Mouse (Mus musculus) CH12.LX (cell line): ENCODE measurements at regions not wholly inside any gene's neighbourhood (a gene's known extent, or its start where the extent isn't known, plus 50 kb on each side); places are given as distances from the start of the nearest gene placed in this dataset.

ENCODE experiments used
- DNase-seq: peaks from one replicate; pipeline ENCODE4 v3.0.0-alpha.2; 2013; ENCODE audit errors: extremely low read depth
- H3K27ac ChIP-seq: 2 replicates; pipeline ENCODE4 v1.5.1; 2012; ENCODE audit warnings: low read depth, mild to moderate bottlenecking, control low read depth, moderate library complexity; ENCODE audit not compliant: insufficient read depth
- H3K27me3 ChIP-seq: replicated peaks from 2 replicates; pipeline ENCODE3; 2012; ENCODE audit warnings: inconsistent platforms
- H3K36me3 ChIP-seq, 2 experiments: replicated peaks in 1 of 2; 2 replicates each; pipeline versions ENCODE3 to v1.6.1; 2012; ENCODE audit warnings: inconsistent platforms in 1 of 2, low read length in 1 of 2, mild to moderate bottlenecking in 1 of 2, mixed read lengths in 1 of 2, moderate library complexity in 1 of 2; ENCODE audit not compliant: control insufficient read depth in 1 of 2, insufficient read depth in 1 of 2
- H3K4me1 ChIP-seq, 2 experiments: 2 replicates each; pipeline ENCODE4 v1.6.1; 2012; ENCODE audit warnings: inconsistent platforms in 1 of 2, moderate library complexity in 1 of 2; ENCODE audit not compliant: insufficient read depth in 2 of 2, control insufficient read depth in 1 of 2
- H3K4me2 ChIP-seq: 2 replicates; pipeline ENCODE4 v1.6.1; 2012; ENCODE audit warnings: low read depth, mild to moderate bottlenecking, control low read depth; ENCODE audit not compliant: poor library complexity, insufficient read depth, severe bottlenecking
- H3K4me3 ChIP-seq, 3 experiments: fragments of 150-350 bp in 1 of 3; sonication (generic) in 1 of 3; replicated peaks in 1 of 3; 2 replicates each; pipeline versions ENCODE3 to v1.5.1; 2011 to 2012; ENCODE audit warnings: low read depth in 2 of 3, low read length in 2 of 3, mild to moderate bottlenecking in 2 of 3, moderate library complexity in 2 of 3, control low read depth in 1 of 3, improper control_type of control experiment in 1 of 3, inconsistent platforms in 1 of 3, mixed read lengths in 1 of 3; ENCODE audit not compliant: poor library complexity in 1 of 3
- H3K79me2 ChIP-seq: replicated peaks from 2 replicates; pipeline ENCODE4 v1.6.1; 2012; ENCODE audit warnings: mild to moderate bottlenecking, moderate library complexity; ENCODE audit not compliant: control insufficient read depth, poor library complexity, insufficient read depth, severe bottlenecking; ENCODE audit errors: extremely low read depth
- H3K9ac ChIP-seq: 2 replicates; pipeline ENCODE4 v1.6.1; 2012; ENCODE audit warnings: low read depth, mild to moderate bottlenecking, control low read depth, moderate library complexity; ENCODE audit not compliant: insufficient read depth
- H3K9me3 ChIP-seq: replicated peaks from 2 replicates; pipeline ENCODE3; 2012; ENCODE audit warnings: low read length, inconsistent platforms, mixed read lengths
- CHD1 ChIP-seq: IDR thresholded peaks from 2 replicates; pipeline ENCODE4 v1.6.1; 2012; ENCODE audit warnings: low read depth, low read length, improper control_type of control experiment, inconsistent platforms
- CHD2 ChIP-seq: IDR thresholded peaks from 2 replicates; pipeline ENCODE4 v1.6.1; 2011; ENCODE audit warnings: low read length, improper control_type of control experiment
- ETS1 ChIP-seq: conservative IDR thresholded peaks from 2 replicates; pipeline ENCODE4 v1.6.1; 2012; ENCODE audit warnings: low read depth, mild to moderate bottlenecking, inconsistent platforms, low read length, improper control_type of control experiment, moderate library complexity
- HCFC1 ChIP-seq: IDR thresholded peaks from 2 replicates; pipeline ENCODE4 v1.6.1; 2012; ENCODE audit warnings: low read depth, mild to moderate bottlenecking, inconsistent platforms, low read length, improper control_type of control experiment
- IRF4 ChIP-seq: IDR thresholded peaks from 2 replicates; pipeline ENCODE4 v1.6.1; 2014; ENCODE audit warnings: low read depth, mild to moderate bottlenecking, inconsistent platforms, low read length, improper control_type of control experiment
- KAT2A ChIP-seq: IDR thresholded peaks from 2 replicates; pipeline ENCODE4 v1.6.1; 2012; ENCODE audit warnings: low read length, improper control_type of control experiment, inconsistent platforms; ENCODE audit not compliant: insufficient replicate concordance
- MAFK ChIP-seq: IDR thresholded peaks from 2 replicates; pipeline ENCODE4 v1.6.1; 2011; ENCODE audit warnings: low read length, improper control_type of control experiment; ENCODE audit not compliant: insufficient replicate concordance
- MAZ ChIP-seq: IDR thresholded peaks from 2 replicates; pipeline ENCODE4 v1.6.1; 2012; ENCODE audit warnings: low read depth, mild to moderate bottlenecking, inconsistent platforms, low read length, improper control_type of control experiment, moderate library complexity
- MXI1 ChIP-seq: IDR thresholded peaks from 2 replicates; pipeline ENCODE4 v1.6.1; 2011; ENCODE audit warnings: mild to moderate bottlenecking, low read depth, low read length, improper control_type of control experiment
- MYC ChIP-seq: IDR thresholded peaks from 2 replicates; pipeline ENCODE4 v1.6.1; 2011; ENCODE audit warnings: low read depth, mild to moderate bottlenecking, improper control_type of control experiment, low read length
- NELFE ChIP-seq: IDR thresholded peaks from 2 replicates; pipeline ENCODE4 v1.6.1; 2011; ENCODE audit warnings: low read depth, low read length, improper control_type of control experiment
- NRF1 ChIP-seq: IDR thresholded peaks from 2 replicates; pipeline ENCODE4 v1.6.1; 2014; ENCODE audit warnings: low read depth, mild to moderate bottlenecking, inconsistent platforms, low read length, improper control_type of control experiment, moderate library complexity
- POLR2A ChIP-seq: IDR thresholded peaks from 2 replicates; pipeline ENCODE4 v1.6.1; 2011; ENCODE audit warnings: low read depth, mild to moderate bottlenecking, improper control_type of control experiment, low read length
- POLR2AphosphoS2 ChIP-seq: IDR thresholded peaks from 2 replicates; pipeline ENCODE4 v1.6.1; 2011; ENCODE audit warnings: low read depth, low read length, improper control_type of control experiment
- RCOR1 ChIP-seq: conservative IDR thresholded peaks from 2 replicates; pipeline ENCODE4 v1.6.1; 2012; ENCODE audit warnings: low read depth, mild to moderate bottlenecking, inconsistent platforms, low read length, improper control_type of control experiment
- SMC3 ChIP-seq: IDR thresholded peaks from 2 replicates; pipeline ENCODE4 v1.6.1; 2011; ENCODE audit warnings: low read depth, low read length, improper control_type of control experiment
- TBP ChIP-seq: conservative IDR thresholded peaks from 2 replicates; pipeline ENCODE4 v1.6.1; 2011; ENCODE audit warnings: low read depth, low read length, improper control_type of control experiment
- TCF12 ChIP-seq: IDR thresholded peaks from 2 replicates; pipeline ENCODE4 v1.6.1; 2014; ENCODE audit warnings: low read depth, mild to moderate bottlenecking, inconsistent platforms, low read length, improper control_type of control experiment
- USF2 ChIP-seq: conservative IDR thresholded peaks from 2 replicates; pipeline ENCODE4 v1.6.1; 2011; ENCODE audit warnings: low read depth, low read length, improper control_type of control experiment
- ZKSCAN1 ChIP-seq: IDR thresholded peaks from 2 replicates; pipeline ENCODE4 v1.6.1; 2012; ENCODE audit warnings: low read depth, inconsistent platforms, low read length, improper control_type of control experiment, borderline replicate concordance
- ZMIZ1 ChIP-seq: IDR thresholded peaks from 2 replicates; pipeline ENCODE4 v1.6.1; 2012; ENCODE audit warnings: low read depth, mild to moderate bottlenecking, inconsistent platforms, low read length, improper control_type of control experiment
- dilution Hi-C: fragments of 300-500 bp; cut with MboI; formaldehyde crosslinking; loops from 2 replicates; pipeline ENCODE4 v1.14.3; 2020; ENCODE audit warnings: low sequenced_read_pairs; ENCODE audit not compliant: extremely low pct_unique_long_range_greater_than_20kb, extremely low pct_ligation_motif_present
- in situ Hi-C: fragments of 300-500 bp; cut with MboI; formaldehyde crosslinking; loops from 3 replicates; pipeline ENCODE4 v1.14.3; 2019; ENCODE audit warnings: low sequenced_read_pairs, low pct_ligation_motif_present, low pct_unique_long_range_greater_than_20kb, mixed read lengths

GRCm38 (mm10) chr15:10771311-10771690, 56.9 kb upstream of the Rai14 start:
- H3K4me3 ChIP-seq = no peak overlapping the region
- H3K27ac ChIP-seq = no peak overlapping the region
- no peaks in the 10 kb centered on the region for H3K9me3 ChIP-seq
- TF ChIP-seq NRF1 (no peak), MAZ (no peak), MAFK (no peak), ETS1 (no peak), SMC3 (no peak), POLR2AphosphoS2 (no peak), POLR2A (no peak), CHD1 (no peak), CHD2 (no peak), USF2 (no peak), HCFC1 (no peak), RCOR1 (no peak)
- TF ChIP-seq, all 38 proteins: peak for 0
- Histone ChIP-seq H3K9ac (no peak overlapping the region), H3K4me1 (peaks cover 8 to 10% of the 10 kb centered on the region in 2 experiments), H3K4me2 (no peak overlapping the region), H3K27me3 (no peaks in the 10 kb centered on the region), H3K79me2 (no peaks in the 10 kb centered on the region), H3K36me3 (no peaks in the 10 kb centered on the region)
- in situ Hi-C loops (no loop called here), dilution Hi-C loops (no loop called here)
- DNase-seq = no peak

DNA sequence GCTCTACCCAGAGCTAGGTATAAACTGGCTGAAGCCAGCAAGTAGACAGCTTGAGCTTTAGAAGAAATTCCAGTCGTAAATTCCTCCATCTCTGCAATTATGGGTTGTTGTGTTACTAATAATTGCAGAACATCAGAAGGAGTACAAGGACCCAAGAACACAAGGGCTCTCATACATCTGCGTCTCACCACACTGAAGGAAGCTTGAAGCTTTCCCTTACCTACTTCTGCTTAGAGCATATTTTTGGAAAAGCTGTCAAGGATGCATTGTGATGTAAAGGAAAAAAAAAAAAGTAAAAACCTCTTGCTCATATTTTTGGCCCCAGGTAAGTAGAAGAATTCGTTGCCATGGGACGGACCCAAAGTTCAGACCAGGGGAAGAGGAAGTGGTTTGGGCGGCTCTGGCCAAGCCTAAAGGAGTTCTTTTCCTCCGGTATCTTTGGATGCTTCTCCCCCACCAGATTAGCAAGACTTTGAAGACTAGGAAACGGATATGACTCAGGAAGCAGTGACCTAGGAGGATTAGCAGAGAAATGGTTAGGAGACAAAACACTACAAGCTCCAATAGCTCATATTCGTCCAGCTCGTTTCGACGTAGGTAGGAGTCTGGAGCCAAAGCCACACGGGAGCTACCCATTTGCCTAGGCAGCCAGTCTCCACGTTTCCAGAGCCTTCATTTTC, 65.7 kb upstream of the Rai14 start:
- Histone ChIP-seq H3K9ac (no peak overlapping the region), H3K9me3 (no peaks in the 10 kb centered on the region), H3K27me3 (no peaks in the 10 kb centered on the region), H3K4me2 (no peak overlapping the region), H3K4me1 (no peaks in the 10 kb centered on the region), H3K27ac (no peak overlapping the region), H3K36me3 (no peaks in the 10 kb centered on the region), H3K4me3 (no peak overlapping the region), H3K79me2 (no peaks in the 10 kb centered on the region)
- TF ChIP-seq HCFC1 (no peak), SMC3 (no peak), MYC (no peak), USF2 (no peak), MXI1 (no peak), TBP (no peak), ZMIZ1 (no peak), ZKSCAN1 (no peak), TCF12 (no peak), NELFE (no peak), IRF4 (no peak), KAT2A (no peak)
- dilution Hi-C loops = no loop called here
- in situ Hi-C loops = no loop called here
- DNase-seq = no peak
